Mouse (Mus musculus) B cell, adult 2 months (primary cell): ENCODE data around the gene Fbxl4.
"Not testable (repeated sequence)": the region's sequence is repeated elsewhere in the genome, so short reads cannot be mapped to it uniquely, and the experiment has no call there.

Source experiments
- DNase-seq, 2 experiments: peaks; one replicate each; pipeline ENCODE4 v3.0.0; 2022

Gene Fbxl4

GRCm38 (mm10) chr4:22357266-22357930, at the start of gene Fbxl4:
Fbxl4 (plus strand) TSS chr4:22357543.
- DNase-seq: peak; percentile 87 to 90

DNA sequence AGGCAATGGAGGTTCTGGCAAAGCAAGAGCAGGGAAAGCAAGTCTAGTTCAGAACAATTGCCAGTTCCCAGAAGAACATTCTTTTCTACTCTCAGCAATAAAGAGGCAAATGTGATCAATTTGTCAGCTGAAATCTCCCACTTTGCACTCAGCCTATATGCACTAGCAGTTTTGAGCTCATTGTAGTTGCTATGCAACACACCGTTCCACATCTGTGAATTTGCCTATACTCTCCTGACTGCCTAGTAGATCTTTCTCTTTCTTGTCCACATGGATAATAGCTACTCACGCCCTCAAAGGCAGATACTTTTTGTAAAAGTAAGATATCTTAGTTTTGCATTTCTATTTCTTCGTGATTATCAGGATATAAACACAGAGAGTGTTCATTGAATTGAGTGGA, 42.8 kb upstream of the Fbxl4 start:
- DNase-seq: no peak

GRCm38 (mm10) chr4:22342816-22343573, 14.3 kb upstream of the Fbxl4 start:
- DNase-seq: no peak

GRCm38 (mm10) chr4:22349086-22349485, 8.3 kb upstream of the Fbxl4 start:
- DNase-seq: not testable (repeated sequence)

- DNase-seq: no peak
Observed at GRCm38 (mm10) chr4:22357931-22358300, 573 bp downstream of the Fbxl4 start.

GRCm38 (mm10) chr4:22358487-22358886, 1.1 kb downstream of the Fbxl4 start:
- DNase-seq: peak in 1 of 2 experiments; percentile 3

- DNase-seq: no peak
Observed at GRCm38 (mm10) chr4:22367368-22367767, 10.0 kb downstream of the Fbxl4 start.

- no peak for DNase-seq
Observed at GRCm38 (mm10) chr4:22378516-22378915, 21.2 kb downstream of the Fbxl4 start.

DNA sequence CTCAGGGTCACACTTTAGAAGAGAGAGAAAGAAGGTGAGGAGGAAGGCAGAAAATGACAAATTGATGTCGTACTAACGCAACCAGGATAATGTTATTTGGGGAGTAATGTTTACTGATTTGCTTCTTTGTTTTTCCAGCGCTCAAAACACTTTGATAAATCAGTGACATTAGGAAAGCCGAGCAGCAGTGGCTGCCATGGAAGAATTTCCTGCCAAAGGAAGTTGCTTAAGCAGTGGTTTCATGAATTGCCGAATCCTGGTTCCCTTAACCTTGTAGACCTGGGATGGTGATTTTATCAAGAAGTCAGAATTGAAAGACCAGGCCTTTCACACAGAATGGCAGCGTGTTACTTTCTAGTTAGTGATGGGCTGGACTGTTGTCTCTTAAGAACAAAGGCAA, 23.3 kb downstream of the Fbxl4 start:
- DNase-seq: no peak

GRCm38 (mm10) chr4:22383528-22384265, 26.4 kb downstream of the Fbxl4 start:
- DNase-seq: no peak

DNA sequence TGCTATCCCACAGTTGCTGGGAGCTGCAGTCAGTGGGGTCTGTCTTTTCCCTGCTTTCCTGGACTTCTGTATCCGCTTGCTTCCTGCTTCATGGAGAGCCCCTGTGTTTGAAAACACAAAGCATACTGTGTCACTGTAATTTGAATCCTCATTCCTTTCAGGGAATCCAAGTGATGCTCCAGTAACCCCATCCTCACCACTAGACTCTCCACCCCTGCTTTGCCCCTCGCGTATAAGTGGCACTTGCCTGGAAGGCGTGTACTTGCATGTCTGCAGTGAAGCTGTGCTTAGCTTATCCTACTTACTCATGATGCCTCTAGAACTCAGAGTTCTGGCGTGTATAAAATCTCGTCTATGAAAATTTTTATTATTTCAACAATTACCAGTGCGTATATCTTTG, 32.7 kb downstream of the Fbxl4 start:
- DNase-seq: no peak

GRCm38 (mm10) chr4:22392777-22393473, 35.6 kb downstream of the Fbxl4 start:
- peak in 1 of 2 experiments; percentile 14 for DNase-seq

GRCm38 (mm10) chr4:22395404-22395803, 38.1 kb downstream of the Fbxl4 start:
- DNase-seq: no peak

GRCm38 (mm10) chr4:22396484-22397000, 39.2 kb downstream of the Fbxl4 start:
- no peak for DNase-seq

DNA sequence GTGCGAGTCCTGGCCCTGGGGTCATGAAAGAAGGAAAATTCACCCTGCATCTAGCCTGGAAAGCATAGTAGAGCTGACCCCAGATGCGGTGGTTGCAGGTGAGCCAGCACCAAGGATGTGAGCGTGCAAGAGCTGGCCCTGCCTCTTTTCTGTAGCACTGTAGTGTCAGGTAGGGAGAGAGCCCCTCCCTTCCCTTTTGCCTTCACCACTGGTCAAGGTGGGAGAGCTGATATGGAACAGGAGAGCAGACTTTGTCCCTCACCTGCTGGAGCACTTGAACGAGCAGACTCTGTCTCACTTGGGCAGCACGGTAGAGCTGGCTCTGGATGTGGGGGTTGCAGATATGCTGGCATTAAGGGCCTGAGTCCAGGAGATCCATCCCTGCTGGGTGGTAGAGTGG, 39.7 kb downstream of the Fbxl4 start:
- no peak for DNase-seq

GRCm38 (mm10) chr4:22402032-22402431, 44.7 kb downstream of the Fbxl4 start:
- DNase-seq: peak; percentile 52 to 53

DNA sequence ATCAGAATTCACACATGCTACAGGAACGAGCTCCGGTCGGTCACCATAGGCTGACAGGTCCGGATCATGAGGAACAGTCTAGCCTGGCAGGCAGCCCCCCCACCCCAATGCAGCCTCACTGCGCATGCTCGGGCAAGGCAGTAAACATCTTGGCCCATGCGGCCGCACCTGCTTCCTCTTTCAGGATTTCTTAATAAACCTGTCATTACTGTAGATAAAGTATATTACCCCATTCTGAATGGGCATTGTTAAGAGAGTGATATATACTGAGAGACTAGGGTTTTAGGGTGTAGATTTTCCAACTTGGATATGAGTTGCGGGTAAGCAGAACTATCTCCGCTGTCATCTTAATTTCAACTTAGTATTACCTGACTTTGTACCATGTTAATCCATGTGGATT, 45.6 kb downstream of the Fbxl4 start:
- DNase-seq: peak; percentile 36 to 42

DNA sequence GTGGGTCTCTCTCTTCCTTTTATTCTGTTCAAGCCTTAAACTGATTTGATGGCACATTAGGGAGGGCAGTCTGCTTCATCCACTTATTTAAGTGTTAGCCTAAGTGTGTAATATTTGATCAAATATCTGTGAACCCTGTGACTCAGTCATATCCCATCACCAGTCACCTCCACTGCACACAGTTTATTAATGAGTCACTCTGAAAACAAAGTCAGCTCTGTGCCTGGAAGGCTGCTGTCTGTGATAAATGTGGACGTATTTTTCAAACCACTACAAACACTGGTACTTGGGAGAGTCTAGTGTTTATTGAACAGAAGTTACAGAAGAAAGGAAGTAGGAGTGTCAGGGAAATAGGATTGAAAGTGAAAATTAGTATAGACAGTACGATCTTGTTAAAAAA, 63.3 kb downstream of the Fbxl4 start:
- no peak for DNase-seq

DNA sequence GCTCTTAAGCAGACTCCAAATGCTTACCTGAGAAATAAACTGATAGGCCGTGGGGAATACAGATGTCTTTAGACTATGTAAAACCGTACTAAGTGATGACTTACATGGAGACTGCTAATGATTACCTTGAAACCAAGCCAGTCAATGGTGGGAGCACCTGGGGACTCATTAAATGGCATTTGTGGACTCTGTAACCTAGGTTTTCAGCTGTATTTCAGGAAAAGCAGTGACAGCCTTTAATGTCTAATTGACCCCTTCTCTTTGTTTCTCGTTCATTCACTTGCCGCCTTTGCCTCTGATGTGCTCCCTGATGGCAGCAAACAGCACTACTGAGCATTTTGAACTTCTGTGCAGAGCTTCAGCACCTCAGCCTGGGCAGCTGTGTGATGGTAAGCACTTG, 65.1 kb downstream of the Fbxl4 start:
- DNase-seq: no peak

DNA sequence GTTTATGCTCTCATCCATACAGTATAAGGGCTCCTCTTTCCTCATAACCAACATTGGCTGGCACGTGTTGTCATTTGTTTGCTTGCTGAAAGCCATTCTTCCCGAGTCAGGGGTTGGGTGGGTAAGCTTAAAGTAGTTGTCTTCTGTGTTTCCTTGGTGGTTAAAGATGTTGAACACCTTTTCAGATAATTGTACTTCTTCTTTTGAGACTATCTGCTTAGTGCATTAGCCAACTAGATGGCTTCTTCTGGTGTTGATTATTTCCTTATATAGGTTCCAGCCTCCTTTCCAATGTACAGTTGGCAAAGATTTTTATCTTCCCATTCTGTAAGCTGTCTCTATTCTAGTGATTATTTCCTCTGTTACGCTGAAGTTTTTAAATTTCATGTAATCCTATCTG, 70.8 kb downstream of the Fbxl4 start:
- no peak for DNase-seq

- no peak for DNase-seq
Observed at GRCm38 (mm10) chr4:22469575-22469974, 112.2 kb downstream of the Fbxl4 start.

DNA sequence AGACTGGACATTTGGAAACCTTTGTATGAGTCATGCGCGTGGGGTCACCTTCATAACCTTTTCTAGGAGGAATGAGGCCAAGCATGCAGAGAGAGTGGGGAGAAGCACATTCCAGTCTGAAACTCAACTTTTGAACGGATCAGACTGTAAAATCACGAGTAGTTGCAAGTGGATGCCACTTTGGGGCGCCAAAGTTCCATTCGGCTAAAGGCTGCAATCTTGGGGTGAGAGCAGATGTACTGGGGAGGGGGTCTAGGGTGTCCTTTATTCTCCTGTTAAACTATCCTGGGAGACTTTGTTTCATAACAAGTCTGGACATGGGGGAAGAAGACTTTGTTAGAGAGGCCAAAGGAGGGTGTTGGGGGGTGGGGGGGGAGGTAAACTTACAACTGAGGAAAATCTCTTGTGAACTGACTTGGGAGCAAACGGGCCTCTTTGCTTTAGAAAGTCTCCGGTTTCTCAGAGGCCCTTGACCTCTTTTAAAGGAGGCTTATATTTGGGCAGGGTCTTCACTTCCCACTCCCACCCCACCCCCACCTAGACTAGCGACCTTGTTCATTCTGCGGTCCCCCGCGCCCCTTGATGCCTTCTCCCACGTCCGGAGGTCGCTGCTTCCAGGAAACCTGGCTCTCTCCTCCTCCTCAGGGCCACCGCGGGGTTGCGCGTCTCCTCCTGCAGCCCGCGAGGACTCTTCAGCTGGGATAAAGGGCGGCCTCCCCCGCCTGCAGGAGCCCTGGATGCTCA, 119.8 kb downstream of the Fbxl4 start:
- peak; percentile 28 to 38 for DNase-seq
